Mouse (Mus musculus): ENCODE measurements around the gene Gm21860. TPM values are rescaled to one million over a fixed set of nuclear protein-coding genes. Genes with fewer than 3 reads are reported as not detected.
"Not testable (repeated sequence)": the region's sequence is repeated elsewhere in the genome, so short reads cannot be mapped to it uniquely, and the experiment has no call there.

Gene Gm21860
- polyA plus RNA-seq, 1 experiment from 2014 or later, result not detected

- H3K27ac ChIP-seq; H3K27me3 ChIP-seq (ENCODE audit: control insufficient read depth, insufficient read depth, low read length); DNase-seq (ENCODE audit: low spot score); H3K4me3 ChIP-seq (replicated peaks; ENCODE audit: low read length); H3K4me2 ChIP-seq (replicated peaks); H3K9ac ChIP-seq; H3K4me1 ChIP-seq (replicated peaks; ENCODE audit: control insufficient read depth, insufficient read depth, low read length); H3K9me3 ChIP-seq (ENCODE audit: control insufficient read depth, low read length); ATAC-seq (ENCODE audit: low FRiP score); H3K36me3 ChIP-seq (replicated peaks; ENCODE audit: control insufficient read depth, insufficient read depth): not testable (repeated sequence)
- 87% methylated on average over 9 of the region's 9 CpGs for WGBS
These were observed 36.6 kb downstream of the Gm21860 start for GRCm38 (mm10) chrY:90718021-90718420.

GRCm38 (mm10) chrY:90717496-90717895 is 37.1 kb downstream of the Gm21860 start:
- H3K4me1 ChIP-seq (replicated peaks; ENCODE audit: control insufficient read depth, insufficient read depth, low read length); H3K27ac ChIP-seq; ATAC-seq (ENCODE audit: low FRiP score); H3K4me2 ChIP-seq (replicated peaks); H3K27me3 ChIP-seq (ENCODE audit: control insufficient read depth, insufficient read depth, low read length); H3K36me3 ChIP-seq (replicated peaks; ENCODE audit: control insufficient read depth, insufficient read depth); H3K9me3 ChIP-seq (ENCODE audit: control insufficient read depth, low read length); H3K4me3 ChIP-seq (replicated peaks; ENCODE audit: low read length); DNase-seq (ENCODE audit: low spot score); H3K9ac ChIP-seq: not testable (repeated sequence)
- WGBS, result 70% methylated on average over 7 of the region's 7 CpGs

Other genes with a start within 250 kb of the Gm21860 start
- not detected in 2 replicates for gene Gm47283, start 29.9 kb upstream of the Gm21860 start, polyA plus RNA-seq (2014; fragmentation: Nextera tagmentation; extraction: Ambion mirVana)
- not detected in 2 replicates for gene Gm21748, start 84.4 kb upstream of the Gm21860 start, polyA plus RNA-seq (2014; fragmentation: Nextera tagmentation; extraction: Ambion mirVana)

Measured in hindbrain, embryonic 14.5 days (tissue).